Mouse (Mus musculus) induced T-regulatory cell, adult 2 months (primary cell): ENCODE results near the gene Adap1.
"Not testable (repeated sequence)": the region's sequence is repeated elsewhere in the genome, so short reads cannot be mapped to it uniquely, and the experiment has no call there.

ENCODE experiments used
- DNase-seq: peaks from one replicate; pipeline ENCODE4 v3.0.0-alpha.2; 2012; ENCODE audit warnings: low read depth

Adap1 gene

GRCm38 (mm10) chr5:139351134-139351533 is 25.7 kb upstream of the Adap1 start, which contains the start of gene Cox19:
Gene Cox19 (minus strand): TSS chr5:139351418.
- DNase-seq = no peak

GRCm38 (mm10) chr5:139349713-139350112 is 24.3 kb upstream of the Adap1 start:
- no peak for DNase-seq

- DNase-seq = no peak
Measured at GRCm38 (mm10) chr5:139347225-139347624, 21.8 kb upstream of the Adap1 start.

- DNase-seq = no peak
Measured at GRCm38 (mm10) chr5:139345364-139345714, 19.9 kb upstream of the Adap1 start.

GRCm38 (mm10) chr5:139344687-139345363 is 19.4 kb upstream of the Adap1 start:
- DNase-seq = peak; percentile 96

- DNase-seq = peak; percentile 90
Measured at GRCm38 (mm10) chr5:139344021-139344686, 18.7 kb upstream of the Adap1 start.

- DNase-seq = no peak
Measured at GRCm38 (mm10) chr5:139338891-139339290, 13.5 kb upstream of the Adap1 start.

GRCm38 (mm10) chr5:139338403-139338802 is 13.0 kb upstream of the Adap1 start:
- DNase-seq = no peak

- DNase-seq = no peak
Measured at GRCm38 (mm10) chr5:139337826-139338370, 12.5 kb upstream of the Adap1 start.

GRCm38 (mm10) chr5:139335634-139336033 is 10.2 kb upstream of the Adap1 start:
- DNase-seq = no peak

- not testable (repeated sequence) for DNase-seq
Measured at GRCm38 (mm10) chr5:139334394-139334793, 9.0 kb upstream of the Adap1 start.

- DNase-seq = no peak
Measured at GRCm38 (mm10) chr5:139333301-139334013, 8.0 kb upstream of the Adap1 start.

- no peak for DNase-seq
Measured at GRCm38 (mm10) chr5:139332590-139333272, 7.3 kb upstream of the Adap1 start.

GRCm38 (mm10) chr5:139331742-139332141 is 6.3 kb upstream of the Adap1 start:
- DNase-seq = peak; percentile 88

GRCm38 (mm10) chr5:139330766-139331165 is 5.3 kb upstream of the Adap1 start:
- DNase-seq = no peak

GRCm38 (mm10) chr5:139327634-139328020 is 2.2 kb upstream of the Adap1 start:
- no peak for DNase-seq

GRCm38 (mm10) chr5:139326986-139327633 is 1.7 kb upstream of the Adap1 start:
- DNase-seq = no peak

- DNase-seq = peak; percentile 61
Measured at GRCm38 (mm10) chr5:139326111-139326696, 782 bp upstream of the Adap1 start.

GRCm38 (mm10) chr5:139324691-139325394 is 579 bp downstream of the Adap1 start:
- DNase-seq = peak; percentile 83

GRCm38 (mm10) chr5:139324045-139324491 is 1.4 kb downstream of the Adap1 start:
- DNase-seq = peak; percentile 62
